Mouse (Mus musculus) MEL (cell line): ENCODE measurements around the gene Ttc25.

ENCODE experiments used
- CTCF ChIP-seq, 3 experiments: IDR thresholded peaks in 2 of 3; conservative IDR thresholded peaks in 1 of 3; 2 replicates each; pipeline ENCODE4 v1.5.1; 2011 to 2012; ENCODE audit warnings: low read length in 3 of 3, low read depth in 2 of 3, mild to moderate bottlenecking in 2 of 3, improper control_type of control experiment in 1 of 3, inconsistent platforms in 1 of 3, mixed read lengths in 1 of 3, moderate library complexity in 1 of 3; ENCODE audit not compliant: control insufficient read depth in 1 of 3, insufficient read depth in 1 of 3, poor library complexity in 1 of 3, severe bottlenecking in 1 of 3
- ETS1 ChIP-seq: IDR thresholded peaks from 2 replicates; pipeline ENCODE4 v1.6.1; 2012; ENCODE audit warnings: low read depth, mild to moderate bottlenecking, inconsistent platforms, low read length, improper control_type of control experiment, moderate library complexity
- MAX ChIP-seq: IDR thresholded peaks from 2 replicates; pipeline ENCODE4 v1.6.1; 2011; ENCODE audit warnings: low read length, improper control_type of control experiment
- MXI1 ChIP-seq: IDR thresholded peaks from 2 replicates; pipeline ENCODE4 v1.6.1; 2011; ENCODE audit warnings: mild to moderate bottlenecking, low read depth, low read length, improper control_type of control experiment
- MYB ChIP-seq: IDR thresholded peaks from 2 replicates; pipeline ENCODE4 v1.6.1; 2011; ENCODE audit warnings: mild to moderate bottlenecking, low read depth, low read length, improper control_type of control experiment
- POLR2A ChIP-seq, 2 experiments: IDR thresholded peaks; 2 replicates each; pipeline ENCODE4 v1.6.1; 2011 to 2012; ENCODE audit warnings: low read length in 2 of 2, mild to moderate bottlenecking in 2 of 2, control low read depth in 1 of 2, improper control_type of control experiment in 1 of 2, low read depth in 1 of 2, moderate library complexity in 1 of 2; ENCODE audit not compliant: control insufficient read depth in 1 of 2, insufficient read depth in 1 of 2, poor library complexity in 1 of 2
- SMC3 ChIP-seq: IDR thresholded peaks from 2 replicates; pipeline ENCODE4 v1.6.1; 2011; ENCODE audit warnings: low read depth, low read length, improper control_type of control experiment
- TAL1 ChIP-seq: IDR thresholded peaks from 2 replicates; pipeline ENCODE4 v1.6.1; 2012; ENCODE audit warnings: mild to moderate bottlenecking, inconsistent platforms, low read length, moderate library complexity, mixed read lengths
- USF1 ChIP-seq: IDR thresholded peaks from 2 replicates; pipeline ENCODE4 v1.6.1; 2014; ENCODE audit warnings: low read depth, mild to moderate bottlenecking, inconsistent platforms, low read length, improper control_type of control experiment, moderate library complexity

DNA sequence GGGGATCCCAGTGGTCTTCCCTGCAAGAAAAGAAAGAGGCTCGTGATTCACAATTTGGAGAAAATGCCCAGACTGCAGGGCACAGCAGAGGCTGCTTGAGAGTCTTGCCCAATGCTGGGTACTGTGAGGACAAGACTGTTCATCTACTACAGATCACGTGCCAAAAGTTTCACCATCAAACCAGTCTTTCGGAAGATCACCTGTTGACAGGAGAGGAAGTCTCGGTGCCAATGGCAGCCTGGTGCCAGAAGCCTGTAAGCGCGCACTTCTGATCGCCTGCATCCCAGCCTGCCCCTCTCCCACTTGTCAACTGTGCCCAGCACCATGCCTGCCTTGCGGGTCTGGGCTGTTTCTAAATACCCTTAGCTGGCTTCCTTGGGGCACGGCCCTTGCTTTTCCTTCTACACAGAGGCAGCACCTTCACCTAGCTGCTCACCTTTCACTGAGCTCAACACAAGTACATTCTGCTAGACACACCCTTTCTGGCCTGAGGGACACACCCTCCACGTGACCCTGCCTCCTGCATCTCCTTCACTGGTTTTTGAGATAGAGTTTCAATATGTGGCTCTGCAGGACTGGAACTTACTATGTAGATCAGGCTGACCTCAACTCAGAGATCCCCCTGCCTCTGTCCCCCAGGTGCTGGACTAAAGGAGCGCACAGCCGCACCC, 40.3 kb upstream of the Ttc25 start:
- TF ChIP-seq SMC3 (no peak), CTCF (IDR thresholded peaks at IDR 0.05 in 2 of 3, conservative IDR thresholded peaks at IDR 0.05 in 1 of 3; ENCODE audit: control insufficient read depth in 1 of 3, insufficient read depth in 1 of 3, low read depth in 2 of 3, low read length in 3 of 3, poor library complexity in 1 of 3, severe bottlenecking in 1 of 3) (no peak), MAX (no peak), MXI1 (no peak), POLR2A (IDR thresholded peaks at IDR 0.05; ENCODE audit: control insufficient read depth in 1 of 2, insufficient read depth in 1 of 2, low read depth in 1 of 2, low read length in 2 of 2, poor library complexity in 1 of 2) (no peak), MYB (no peak), USF1 (no peak), TAL1 (no peak), ETS1 (no peak)
